ENCODE assay signal across 27 mouse cellular contexts in the genomic region with DNA sequence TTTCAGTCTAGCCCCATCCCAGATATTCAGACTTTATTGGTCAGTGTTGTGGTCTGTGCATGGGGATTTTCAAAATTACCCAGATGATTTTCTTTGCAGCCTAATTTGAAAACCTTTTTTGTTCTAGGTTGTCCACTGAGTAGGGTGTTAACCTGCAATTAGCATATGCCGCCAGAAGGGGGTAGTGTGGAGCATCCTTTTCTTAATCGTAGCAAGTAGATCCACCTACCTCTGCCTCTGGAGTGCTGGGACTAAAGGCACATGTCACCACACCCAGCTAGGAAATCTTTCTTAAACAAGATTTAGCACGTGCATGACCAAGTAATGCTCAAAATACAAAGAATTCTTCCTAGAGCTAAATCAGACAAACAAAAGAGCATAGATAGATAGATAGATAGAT. TPM values are rescaled to one million over a fixed set of nuclear protein-coding genes. Genes with fewer than 3 reads are reported as not detected.
DNase-seq lines count a peak whose midpoint lies in the region; ATAC-seq and TF ChIP-seq lines count a peak whose summit lies in the region.
"Had no signal": no experiment of that assay in that cellular context is flagged by ENCODE, and none has a peak within 500 bp of the region (broad histone marks: within the 10 kb centered on the region; RNA-seq: fewer than 3 reads in every experiment).

No protein-coding gene starts in this region.

- peak; percentile 10; the same call in 1 of the 2 replicates for TF ChIP-seq CTCF in kidney, postnatal 0 days (IDR thresholded peaks at IDR 0.05; ENCODE audit: low read depth)

- H3K27me3 ChIP-seq in kidney, postnatal 0 days (ENCODE audit: insufficient read depth, low read length): no peaks in the 10 kb centered on the region
- no peaks in the 10 kb centered on the region for H3K27me3 ChIP-seq in kidney, embryonic 14.5 days (ENCODE audit: control insufficient read depth, insufficient read depth, low read length)
- H3K27me3 ChIP-seq: forebrain, embryonic 13.5 days; limb, embryonic 12.5 days; midbrain, embryonic 13.5 days; stomach, embryonic 15.5 days had no signal

- peak; percentile 14 for DNase-seq in CD4-positive, CD25-positive, alpha-beta regulatory T cell, adult 2 months (ENCODE audit: low read depth, low spot score)
- DNase-seq in kidney, postnatal 0 days (ENCODE audit: low spot score): no peak
- DNase-seq in R1 (ENCODE audit: low read depth, low spot score): peak; percentile 72
- peak; percentile 34 for DNase-seq in induced T-regulatory cell, adult 2 months (ENCODE audit: low read depth)
- no peak for DNase-seq in layer of hippocampus, adult 11-12 months (ENCODE audit: low spot score)
- no peak for DNase-seq in frontal cortex, postnatal 36 days (ENCODE audit: low spot score in 2 of 2)
- DNase-seq: adrenal gland, postnatal 25 days; cerebellum, adult 9-10 months; cerebellum, postnatal 36 days; heart, postnatal 14 days; kidney, adult 11 months; lung, adult 2 months; lung, postnatal 10 days; retina, postnatal 1 day; right cerebral cortex, postnatal 14 days; thymus, postnatal 25 days had no signal

- no peak overlapping the region for H3K27ac ChIP-seq in kidney, postnatal 0 days
- no peak overlapping the region for H3K27ac ChIP-seq in kidney, embryonic 14.5 days (ENCODE audit: low read depth, low read length)
- H3K27ac ChIP-seq: forebrain, embryonic 13.5 days; hindbrain, embryonic 10.5 days; hindbrain, postnatal 0 days; left cerebral cortex, adult 2 months; limb, embryonic 12.5 days; macrophage; midbrain, embryonic 13.5 days; stomach, embryonic 15.5 days had no signal

- H3K9ac ChIP-seq in kidney, postnatal 0 days (ENCODE audit: low read depth, low read length): no peak overlapping the region
- H3K9ac ChIP-seq in kidney, embryonic 14.5 days (ENCODE audit: low read depth, low read length): no peak overlapping the region
- H3K9ac ChIP-seq: forebrain, embryonic 13.5 days; limb, embryonic 12.5 days; midbrain, embryonic 13.5 days; stomach, embryonic 15.5 days had no signal

- 86% methylated on average over 3 of the region's 3 CpGs for WGBS in kidney, postnatal 0 days
- WGBS in kidney, embryonic 14.5 days: 91% methylated on average over 3 of the region's 3 CpGs

- no peak overlapping the region for H3K4me3 ChIP-seq in kidney, postnatal 0 days (replicated peaks; ENCODE audit: low read depth, low read length)
- H3K4me3 ChIP-seq in kidney, embryonic 14.5 days (ENCODE audit: low read length): no peak overlapping the region
- H3K4me3 ChIP-seq: forebrain, embryonic 13.5 days; hindbrain, embryonic 10.5 days; left cerebral cortex, adult 2 months; limb, embryonic 12.5 days; midbrain, embryonic 13.5 days; stomach, embryonic 15.5 days had no signal

- H3K4me1 ChIP-seq in kidney, postnatal 0 days (replicated peaks; ENCODE audit: insufficient read depth, low read length): no peaks in the 10 kb centered on the region
- no peaks in the 10 kb centered on the region for H3K4me1 ChIP-seq in kidney, embryonic 14.5 days (ENCODE audit: control insufficient read depth, insufficient read depth, low read length)
- H3K4me1 ChIP-seq: forebrain, embryonic 13.5 days; limb, embryonic 12.5 days; midbrain, embryonic 13.5 days; stomach, embryonic 15.5 days had no signal

- H3K4me2 ChIP-seq in kidney, postnatal 0 days (ENCODE audit: low read length): no peak overlapping the region
- no peak overlapping the region for H3K4me2 ChIP-seq in kidney, embryonic 14.5 days (replicated peaks; ENCODE audit: low read depth, low read length)
- H3K4me2 ChIP-seq: forebrain, embryonic 13.5 days; limb, embryonic 12.5 days; liver, embryonic 11.5 days; midbrain, embryonic 13.5 days; stomach, embryonic 15.5 days had no signal

- H3K36me3 ChIP-seq in kidney, postnatal 0 days (ENCODE audit: insufficient read depth, low read length): peaks cover 11% of the 10 kb centered on the region; the same call in 1 of the 2 replicates
- peaks cover 32% of the 10 kb centered on the region for H3K36me3 ChIP-seq in kidney, embryonic 14.5 days (ENCODE audit: control insufficient read depth, insufficient read depth, low read length)

- no peaks in the 10 kb centered on the region for H3K9me3 ChIP-seq in kidney, postnatal 0 days (replicated peaks; ENCODE audit: low read length)
- H3K9me3 ChIP-seq in kidney, embryonic 14.5 days (ENCODE audit: control insufficient read depth, low read length): peaks cover 6% of the 10 kb centered on the region
- H3K9me3 ChIP-seq: stomach, embryonic 15.5 days had no signal

- ATAC-seq in CD4-positive, CD25-positive, alpha-beta regulatory T cell, adult 4 months: no peak
- ATAC-seq in kidney, postnatal 0 days (replicated peaks; ENCODE audit: low FRiP score, low read depth): no peak
- no peak for ATAC-seq in kidney, embryonic 14.5 days (ENCODE audit: low FRiP score, low TSS enrichment)
- ATAC-seq: forebrain, embryonic 13.5 days; hindbrain, postnatal 0 days; midbrain, embryonic 13.5 days had no signal

RNA-seq across cellular contexts. Expression of gene St3gal5, which starts 52.4 kb away (rescaled TPM):
- 1 to 10 TPM in 1 of 2 experiments, under 1 TPM in 1; 0.66 to 1.1 TPM for polyA plus RNA-seq in CD4-positive, CD25-positive, alpha-beta regulatory T cell, adult 4 months (2017; shearing (Covaris generic))
- 14.1 and 18.2 TPM in 2 replicates for polyA plus RNA-seq in kidney, postnatal 0 days (2015; fragmentation: Nextera tagmentation; extraction: Ambion mirVana)
- polyA plus RNA-seq in kidney, embryonic 14.5 days (2014; fragmentation: Nextera tagmentation; extraction: Ambion mirVana): 26.4 and 31.4 TPM in 2 replicates

Comparison
In these comparisons a context has a peak if more than half of its experiments do, and no peak if none do; other contexts are left out.
1. DNase-seq: peak in CD4-positive, CD25-positive, alpha-beta regulatory T cell, adult 2 months (single experiment), R1 (single experiment) and induced T-regulatory cell, adult 2 months (single experiment); none in kidney, postnatal 0 days (single experiment), layer of hippocampus, adult 11-12 months (single experiment) and frontal cortex, postnatal 36 days (0 of 2).